Mouse (Mus musculus) myocyte (in vitro differentiated cells): ENCODE data around the gene Fjx1.

Experiments
- MAX ChIP-seq: IDR thresholded peaks from one replicate; pipeline ENCODE4 v1.6.1; 2011; ENCODE audit warnings: low read depth, mild to moderate bottlenecking, control low read depth
- POLR2A ChIP-seq: IDR thresholded peaks from one replicate; pipeline ENCODE4 v1.6.1; 2011; ENCODE audit warnings: low read depth, mild to moderate bottlenecking, control low read depth, moderate library complexity; ENCODE audit not compliant: insufficient read length
- POLR2AphosphoS2 ChIP-seq: IDR thresholded peaks from one replicate; pipeline ENCODE4 v1.6.1; 2011; ENCODE audit warnings: low read depth, control low read depth; ENCODE audit not compliant: insufficient read length
- REST ChIP-seq: IDR thresholded peaks from one replicate; pipeline ENCODE4 v1.6.1; 2011; ENCODE audit warnings: mild to moderate bottlenecking, control low read depth, moderate library complexity; ENCODE audit not compliant: insufficient read depth, insufficient read length
- TCF12 ChIP-seq: IDR thresholded peaks from one replicate; pipeline ENCODE4 v1.6.1; 2011; ENCODE audit warnings: mild to moderate bottlenecking, control low read depth; ENCODE audit not compliant: poor library complexity, insufficient read depth, severe bottlenecking
- TCF3 ChIP-seq: IDR thresholded peaks from one replicate; pipeline ENCODE4 v1.6.1; 2011; ENCODE audit warnings: low read depth, control low read depth; ENCODE audit not compliant: insufficient read length
- USF1 ChIP-seq: IDR thresholded peaks from one replicate; pipeline ENCODE4 v1.6.1; 2011; ENCODE audit warnings: low read depth, mild to moderate bottlenecking, control low read depth, moderate library complexity

DNA sequence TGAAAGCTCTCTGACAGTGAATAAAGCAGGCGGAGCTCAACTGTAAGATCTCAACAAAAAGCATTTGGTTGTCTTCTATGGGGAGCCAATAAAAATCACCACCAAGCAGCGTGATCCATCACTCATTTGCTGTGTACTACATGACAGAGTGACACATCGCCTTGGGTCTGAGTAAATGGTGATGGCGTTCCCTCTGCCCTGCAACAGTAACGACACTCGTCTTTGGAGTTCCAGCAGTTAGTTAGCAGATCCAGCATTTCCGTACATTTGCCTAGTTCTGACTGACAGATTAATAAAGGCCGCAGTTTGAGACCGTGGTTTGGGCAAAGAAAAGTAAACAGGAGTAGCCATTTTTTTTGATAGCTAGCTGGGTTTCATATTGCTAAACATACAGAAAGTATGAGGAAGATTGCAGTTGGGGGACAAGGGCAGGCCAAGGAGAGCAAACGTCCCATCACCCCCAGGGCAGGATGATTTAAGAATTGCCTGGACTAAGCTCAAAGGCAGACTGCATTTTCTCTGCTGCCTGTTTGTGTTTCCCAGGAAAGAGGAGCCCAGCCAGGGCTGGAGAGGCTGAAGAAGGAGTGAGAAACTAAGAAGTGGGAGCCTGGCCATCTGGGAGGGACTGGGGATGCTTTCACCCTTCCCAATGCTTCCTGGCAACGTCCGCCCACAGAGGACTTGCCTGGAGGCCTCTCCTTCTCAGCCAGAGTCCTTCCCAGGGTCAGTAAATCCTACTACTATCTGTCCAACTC, 11.5 kb upstream of the Fjx1 start:
- TF ChIP-seq POLR2A (no peak), USF1 (no peak), REST (no peak), POLR2AphosphoS2 (no peak), TCF12 (no peak), MAX (no peak), TCF3 (no peak)
